Mouse (Mus musculus) midbrain, embryonic 15.5 days (tissue): ENCODE measurements at regions not wholly inside any gene's neighbourhood (a gene's known extent, or its start where the extent isn't known, plus 50 kb on each side); places are given as distances from the start of the nearest gene placed in this dataset.

Experiments used
- ATAC-seq: fragments of 200-750 bp; cut with Nextera tagmentation; replicated peaks from 2 replicates; pipeline ENCODE4 v1.8.0; 2017; ENCODE audit warnings: moderate TSS enrichment
- H3K27ac ChIP-seq: fragments of 300-500 bp; sonication (generic); 2 replicates; pipeline ENCODE4 v1.5.1; 2015; ENCODE audit warnings: mild to moderate bottlenecking, inconsistent platforms
- H3K27me3 ChIP-seq: fragments of 300-500 bp; sonication (generic); replicated peaks from 2 replicates; pipeline ENCODE4 v1.6.1; 2015; ENCODE audit warnings: inconsistent platforms
- H3K36me3 ChIP-seq: fragments of 300-500 bp; sonication (generic); replicated peaks from 2 replicates; pipeline ENCODE4 v1.6.1; 2015; ENCODE audit warnings: inconsistent platforms
- H3K4me1 ChIP-seq: fragments of 300-500 bp; sonication (generic); 2 replicates; pipeline ENCODE4 v1.6.1; 2015; ENCODE audit warnings: inconsistent platforms
- H3K4me2 ChIP-seq: fragments of 300-500 bp; sonication (generic); 2 replicates; pipeline ENCODE4 v1.6.1; 2015; ENCODE audit warnings: inconsistent platforms, mild to moderate bottlenecking, moderate library complexity
- H3K4me3 ChIP-seq: fragments of 300-500 bp; sonication (generic); 2 replicates; pipeline ENCODE4 v1.5.1; 2015; ENCODE audit warnings: mild to moderate bottlenecking, inconsistent platforms
- H3K9ac ChIP-seq: fragments of 300-500 bp; sonication (generic); 2 replicates; pipeline ENCODE4 v1.6.1; 2015; ENCODE audit warnings: mild to moderate bottlenecking, inconsistent platforms
- H3K9me3 ChIP-seq: fragments of 300-500 bp; sonication (generic); 2 replicates; pipeline ENCODE4 v1.6.1; 2016; ENCODE audit warnings: inconsistent platforms
- WGBS: fragments of 180-500 bp; shearing (Covaris S2); methylation state at CpG from one replicate; pipeline ENCODE4 v1.1.7; 2015; ENCODE audit warnings: mixed read lengths; 5-methylcytosine and 5-hydroxymethylcytosine counted together

DNA sequence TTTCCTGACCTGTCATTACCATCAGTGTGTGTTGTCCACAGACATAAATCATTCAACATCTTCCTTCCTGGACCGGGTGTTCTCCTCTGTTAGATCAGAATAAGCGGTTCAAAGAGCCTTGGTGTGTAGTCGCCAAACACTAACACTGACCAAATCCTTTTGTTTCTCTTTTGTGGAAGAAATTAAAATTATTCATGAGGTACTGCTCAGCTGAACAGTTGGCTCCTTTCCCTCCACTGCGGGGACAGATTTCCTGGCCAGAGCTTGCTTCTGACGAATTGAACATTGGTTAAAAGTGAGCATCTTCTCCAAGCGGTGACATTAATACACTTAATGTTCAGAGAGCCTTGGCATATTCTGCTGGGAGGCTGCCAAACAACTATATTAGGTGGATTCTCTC lies 506.2 kb downstream of the 1810013L24Rik start:
- WGBS: 44% methylated on average over 6 of the region's 6 CpGs
- H3K36me3 ChIP-seq: no peaks in the 10 kb centered on the region
- H3K9ac ChIP-seq: no peak overlapping the region
- H3K9me3 ChIP-seq: no peaks in the 10 kb centered on the region
- H3K4me3 ChIP-seq: no peak overlapping the region
- ATAC-seq: no peak
- no peaks in the 10 kb centered on the region for H3K27me3 ChIP-seq
- no peak overlapping the region for H3K4me2 ChIP-seq
- no peak overlapping the region for H3K27ac ChIP-seq
- no peaks in the 10 kb centered on the region for H3K4me1 ChIP-seq

DNA sequence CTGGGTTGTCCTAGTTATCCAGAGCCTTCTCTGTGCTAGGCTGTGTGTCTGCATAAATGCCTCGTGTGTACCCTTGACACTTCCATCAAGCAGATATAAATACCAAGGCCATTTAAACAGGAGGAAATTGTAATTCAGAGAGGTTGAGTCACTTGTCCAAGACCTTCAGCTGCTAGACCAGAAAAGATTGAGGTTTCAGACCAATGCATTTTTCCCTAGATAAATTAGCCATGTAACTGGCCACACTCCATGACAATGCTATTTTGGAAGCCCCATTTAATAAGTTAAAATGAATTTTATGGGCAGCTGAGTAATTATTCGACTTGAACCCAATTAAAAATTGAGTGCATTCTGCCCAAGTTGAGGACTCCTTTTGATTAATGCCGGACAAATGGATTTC lies 509.6 kb downstream of the 1810013L24Rik start:
- Histone ChIP-seq H3K4me1 (no peaks in the 10 kb centered on the region), H3K4me3 (no peak overlapping the region), H3K27ac (no peak overlapping the region), H3K36me3 (no peaks in the 10 kb centered on the region), H3K27me3 (no peaks in the 10 kb centered on the region), H3K4me2 (no peak overlapping the region), H3K9me3 (no peaks in the 10 kb centered on the region), H3K9ac (no peak overlapping the region)
- no peak for ATAC-seq
- WGBS: 83% methylated on average over 3 of the region's 3 CpGs

DNA sequence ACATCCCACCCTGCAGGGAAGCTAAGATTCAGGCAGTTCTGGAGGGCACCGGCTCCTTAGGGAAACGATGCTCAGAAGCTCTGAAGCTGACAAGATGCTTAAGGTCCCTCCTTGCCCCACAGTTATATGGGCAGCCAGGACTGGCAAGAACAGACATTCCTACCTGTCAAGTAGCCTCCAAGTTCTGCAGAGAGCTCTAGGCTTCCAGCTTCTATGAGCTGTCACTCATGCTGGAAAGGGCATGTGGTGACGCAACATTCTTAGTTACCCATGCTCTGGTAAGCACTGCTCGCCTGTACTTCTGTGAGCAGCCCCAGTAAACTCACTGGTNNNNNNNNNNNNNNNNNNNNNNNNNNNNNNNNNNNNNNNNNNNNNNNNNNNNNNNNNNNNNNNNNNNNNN lies 511.3 kb downstream of the 1810013L24Rik start:
- H3K4me1 ChIP-seq: no peaks in the 10 kb centered on the region
- H3K36me3 ChIP-seq: no peaks in the 10 kb centered on the region
- H3K27me3 ChIP-seq: no peaks in the 10 kb centered on the region
- WGBS: 89% methylated on average over 4 of the region's 4 CpGs
- no peak overlapping the region for H3K27ac ChIP-seq
- no peak overlapping the region for H3K4me2 ChIP-seq
- H3K9ac ChIP-seq: no peak overlapping the region
- H3K9me3 ChIP-seq: no peaks in the 10 kb centered on the region
- ATAC-seq: no peak
- H3K4me3 ChIP-seq: no peak overlapping the region

DNA sequence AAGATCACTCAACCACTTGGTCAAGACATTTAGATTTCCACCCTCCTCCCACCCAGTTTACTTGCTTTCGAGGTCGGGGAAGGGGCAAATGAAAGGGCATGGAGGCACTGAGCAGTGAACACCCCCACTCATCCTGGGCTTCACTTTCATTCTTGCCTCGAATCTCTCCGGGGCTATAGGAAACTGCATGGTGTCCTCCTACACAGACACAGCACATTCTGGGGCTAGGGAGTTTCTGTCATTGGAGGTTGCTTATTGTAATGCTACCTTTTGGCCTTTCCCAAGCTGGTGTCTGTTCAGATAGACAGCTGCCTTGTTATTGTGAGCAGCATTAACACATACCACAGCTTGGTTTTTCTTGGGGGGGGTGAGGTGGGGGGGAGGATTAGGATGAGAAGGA lies 523.9 kb downstream of the 1810013L24Rik start:
- Histone ChIP-seq H3K27ac (no peak overlapping the region), H3K36me3 (no peaks in the 10 kb centered on the region), H3K4me2 (no peak overlapping the region), H3K27me3 (no peaks in the 10 kb centered on the region), H3K9ac (no peak overlapping the region), H3K4me3 (no peak overlapping the region), H3K9me3 (no peaks in the 10 kb centered on the region), H3K4me1 (no peaks in the 10 kb centered on the region)
- ATAC-seq: no peak
- 94% methylated on average over 4 of the region's 4 CpGs for WGBS

- Histone ChIP-seq H3K4me2 (no peak overlapping the region), H3K36me3 (no peaks in the 10 kb centered on the region), H3K4me3 (no peak overlapping the region), H3K4me1 (no peaks in the 10 kb centered on the region), H3K27ac (no peak overlapping the region), H3K27me3 (no peaks in the 10 kb centered on the region), H3K9me3 (no peaks in the 10 kb centered on the region), H3K9ac (no peak overlapping the region)
- 63% methylated on average over 8 of the region's 8 CpGs for WGBS
- ATAC-seq: no peak
Measured at GRCm38 (mm10) chr16:9354331-9355030, 524.6 kb downstream of the 1810013L24Rik start.

DNA sequence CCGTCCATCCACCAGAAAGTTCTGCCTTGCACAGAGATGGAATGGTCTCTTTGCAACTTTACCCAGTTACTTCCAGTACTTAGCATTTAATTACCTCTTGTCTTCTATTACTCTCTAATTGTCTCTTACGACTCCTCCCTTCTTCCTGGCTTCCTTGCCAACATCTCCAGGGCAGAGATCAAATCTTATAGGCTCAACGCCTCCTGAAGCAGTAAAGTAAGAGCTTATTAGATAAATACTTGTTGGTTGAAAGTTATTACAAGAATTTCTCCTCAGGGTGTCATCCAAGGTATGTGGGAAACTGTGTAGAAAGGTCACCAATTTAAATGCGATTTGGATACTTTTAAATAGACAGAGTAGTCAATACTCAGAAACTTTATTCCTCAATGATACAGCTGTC lies 528.8 kb downstream of the 1810013L24Rik start:
- WGBS: 91% methylated on average over 4 of the region's 4 CpGs
- ATAC-seq: no peak
- Histone ChIP-seq H3K27ac (no peak overlapping the region), H3K4me1 (no peaks in the 10 kb centered on the region), H3K9ac (no peak overlapping the region), H3K4me3 (no peak overlapping the region), H3K27me3 (no peaks in the 10 kb centered on the region), H3K36me3 (no peaks in the 10 kb centered on the region), H3K4me2 (no peak overlapping the region), H3K9me3 (no peaks in the 10 kb centered on the region)

DNA sequence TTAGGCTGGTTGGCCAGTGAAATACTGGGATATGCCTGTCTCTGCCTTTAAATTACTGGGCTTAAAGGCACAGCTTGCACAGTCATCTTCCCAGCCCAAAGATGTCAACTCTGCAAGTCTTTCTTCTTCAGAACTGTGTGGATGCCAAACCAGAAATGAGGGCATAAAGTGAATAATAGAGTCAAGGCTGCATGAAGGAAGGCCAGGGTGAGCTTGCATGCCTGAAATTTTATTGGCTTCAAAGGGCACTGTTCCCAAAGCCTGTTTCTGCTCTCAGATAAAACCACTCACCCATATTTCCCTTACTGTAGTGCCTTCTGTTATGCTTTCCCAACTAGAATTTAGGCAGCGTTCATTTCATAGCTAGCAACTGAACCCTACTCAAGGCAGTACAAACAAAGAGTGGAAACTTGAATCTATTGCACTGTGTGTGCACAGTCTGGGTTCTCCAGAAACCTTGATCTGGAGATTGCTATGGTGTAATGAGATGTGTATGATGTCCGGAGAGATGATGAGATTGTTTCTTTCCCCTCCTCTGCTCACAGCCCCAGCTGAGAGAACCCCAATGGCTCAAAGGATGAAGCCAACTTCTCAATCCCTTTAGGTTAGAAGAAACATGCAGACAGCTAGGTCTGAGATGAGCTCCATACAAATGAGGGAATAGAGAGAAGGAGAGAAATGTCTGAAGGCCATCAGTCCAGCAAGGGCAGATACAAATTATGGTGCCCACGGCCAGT lies 529.7 kb downstream of the 1810013L24Rik start:
- Histone ChIP-seq H3K36me3 (no peaks in the 10 kb centered on the region), H3K4me2 (no peak overlapping the region), H3K9me3 (no peaks in the 10 kb centered on the region), H3K9ac (no peak overlapping the region), H3K27me3 (no peaks in the 10 kb centered on the region), H3K4me1 (no peaks in the 10 kb centered on the region), H3K27ac (no peak overlapping the region), H3K4me3 (no peak overlapping the region)
- ATAC-seq: no peak
- WGBS: 90% methylated on average over 3 of the region's 3 CpGs

- no peak overlapping the region for H3K9ac ChIP-seq
- no peak for ATAC-seq
- H3K4me2 ChIP-seq: no peak overlapping the region
- H3K4me3 ChIP-seq: no peak overlapping the region
- WGBS: 84% methylated on average over 3 of the region's 3 CpGs
- no peak overlapping the region for H3K27ac ChIP-seq
- no peaks in the 10 kb centered on the region for H3K36me3 ChIP-seq
- no peaks in the 10 kb centered on the region for H3K9me3 ChIP-seq
- H3K27me3 ChIP-seq: no peaks in the 10 kb centered on the region
- H3K4me1 ChIP-seq: no peaks in the 10 kb centered on the region
Measured at GRCm38 (mm10) chr16:9360741-9361255, 530.9 kb downstream of the 1810013L24Rik start.

GRCm38 (mm10) chr16:9362116-9362515 lies 532.2 kb downstream of the 1810013L24Rik start:
- H3K27me3 ChIP-seq: no peaks in the 10 kb centered on the region
- no peak overlapping the region for H3K9ac ChIP-seq
- H3K4me2 ChIP-seq: no peak overlapping the region
- H3K4me1 ChIP-seq: no peaks in the 10 kb centered on the region
- 50% methylated on average over 11 of the region's 11 CpGs for WGBS
- H3K9me3 ChIP-seq: no peaks in the 10 kb centered on the region
- H3K36me3 ChIP-seq: no peaks in the 10 kb centered on the region
- H3K27ac ChIP-seq: no peak overlapping the region
- no peak overlapping the region for H3K4me3 ChIP-seq
- no peak for ATAC-seq

GRCm38 (mm10) chr16:9364105-9364504 lies 534.2 kb downstream of the 1810013L24Rik start:
- Histone ChIP-seq H3K4me3 (no peak overlapping the region), H3K4me2 (no peak overlapping the region)
- ATAC-seq: no peak

DNA sequence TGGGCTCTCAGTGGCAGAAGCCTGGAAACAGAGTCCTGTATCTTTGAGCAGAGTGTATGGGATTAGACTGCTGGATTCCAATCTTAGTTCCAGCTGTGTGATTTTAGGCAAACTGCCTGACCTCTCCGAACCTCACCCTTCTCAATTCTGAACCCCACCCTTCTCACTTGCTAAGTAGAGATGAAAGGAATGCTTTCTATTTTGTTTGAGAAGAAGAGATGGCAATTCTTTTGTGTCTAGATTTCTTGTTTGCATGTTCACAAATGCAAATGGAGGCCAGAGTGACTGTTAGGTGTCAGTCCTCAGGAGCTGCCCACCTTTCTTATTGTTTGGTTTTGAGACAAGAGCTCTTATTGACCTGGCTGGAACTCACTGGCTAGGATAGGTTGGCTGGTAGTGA lies 561.1 kb downstream of the 1810013L24Rik start:
- no peaks in the 10 kb centered on the region for H3K36me3 ChIP-seq
- no peak overlapping the region for H3K9ac ChIP-seq
- no peak overlapping the region for H3K4me3 ChIP-seq
- no peaks in the 10 kb centered on the region for H3K27me3 ChIP-seq
- no peaks in the 10 kb centered on the region for H3K4me1 ChIP-seq
- no peaks in the 10 kb centered on the region for H3K9me3 ChIP-seq
- H3K4me2 ChIP-seq: no peak overlapping the region
- no peak for ATAC-seq
- H3K27ac ChIP-seq: no peak overlapping the region
- 12% methylated on average over 1 of the region's 1 CpGs for WGBS

More at GRCm38 (mm10) chr16:9364105-9364504, 534.2 kb downstream of the 1810013L24Rik start:
- WGBS: 50% methylated on average over 2 of the region's 2 CpGs
- H3K9ac ChIP-seq: no peak overlapping the region
- no peak overlapping the region for H3K27ac ChIP-seq
- no peaks in the 10 kb centered on the region for H3K4me1 ChIP-seq
- no peaks in the 10 kb centered on the region for H3K9me3 ChIP-seq
- no peaks in the 10 kb centered on the region for H3K36me3 ChIP-seq
- no peaks in the 10 kb centered on the region for H3K27me3 ChIP-seq

GRCm38 (mm10) chr16:9404736-9405135 lies 574.8 kb downstream of the 1810013L24Rik start:
- WGBS: 80% methylated on average over 5 of the region's 5 CpGs

GRCm38 (mm10) chr16:9408196-9408595 lies 578.3 kb downstream of the 1810013L24Rik start:
- H3K4me2 ChIP-seq: no peak overlapping the region
- no peaks in the 10 kb centered on the region for H3K27me3 ChIP-seq
- H3K4me3 ChIP-seq: no peak overlapping the region
- H3K9ac ChIP-seq: no peak overlapping the region
- H3K9me3 ChIP-seq: no peaks in the 10 kb centered on the region
- WGBS: 81% methylated on average over 1 of the region's 1 CpGs
- H3K36me3 ChIP-seq: no peaks in the 10 kb centered on the region
- H3K27ac ChIP-seq: no peak overlapping the region
- ATAC-seq: no peak
- no peaks in the 10 kb centered on the region for H3K4me1 ChIP-seq

More at GRCm38 (mm10) chr16:9404736-9405135, 574.8 kb downstream of the 1810013L24Rik start:
- no peak overlapping the region for H3K4me2 ChIP-seq
- no peak overlapping the region for H3K27ac ChIP-seq
- H3K4me1 ChIP-seq: no peaks in the 10 kb centered on the region
- H3K27me3 ChIP-seq: no peaks in the 10 kb centered on the region
- H3K4me3 ChIP-seq: no peak overlapping the region
- no peak overlapping the region for H3K9ac ChIP-seq
- H3K36me3 ChIP-seq: no peaks in the 10 kb centered on the region
- ATAC-seq: no peak
- no peaks in the 10 kb centered on the region for H3K9me3 ChIP-seq
